Mouse (Mus musculus) small intestine, adult 2 months (tissue): ENCODE data around the gene Tpst2. TPM values are rescaled to one million over a fixed set of nuclear protein-coding genes. Genes with fewer than 3 reads are reported as not detected.

ENCODE experiments used
- H3K27ac ChIP-seq: fragments of 200-500 bp; 2 replicates; pipeline ENCODE4 v1.5.1; 2012; ENCODE audit warnings: low read depth, low read length, control low read depth, inconsistent platforms; ENCODE audit not compliant: insufficient read depth
- H3K27me3 ChIP-seq: fragments of 200-500 bp; 2 replicates; pipeline ENCODE4 v1.6.1; 2012; ENCODE audit warnings: mild to moderate bottlenecking, moderate library complexity, low read length, inconsistent platforms; ENCODE audit not compliant: control insufficient read depth, insufficient read depth
- H3K36me3 ChIP-seq: fragments of 200-500 bp; 2 replicates; pipeline ENCODE4 v1.6.1; 2012; ENCODE audit warnings: mild to moderate bottlenecking, low read length, control low read depth, inconsistent platforms; ENCODE audit not compliant: control insufficient read depth, insufficient read depth
- H3K4me1 ChIP-seq: fragments of 200-500 bp; 2 replicates; pipeline ENCODE4 v1.6.1; 2012; ENCODE audit warnings: low read length, inconsistent platforms, mixed read lengths; ENCODE audit not compliant: control insufficient read depth, insufficient read depth, insufficient read length
- H3K4me3 ChIP-seq: fragments of 200-500 bp; 2 replicates; pipeline ENCODE4 v1.5.1; 2012; ENCODE audit warnings: low read depth, mild to moderate bottlenecking, control low read depth, inconsistent platforms, low read length, moderate library complexity
- CTCF ChIP-seq: fragments of 200-500 bp; IDR thresholded peaks from 2 replicates; pipeline ENCODE4 v1.5.1; 2012; ENCODE audit warnings: low read depth, mild to moderate bottlenecking, control low read depth, inconsistent platforms, low read length, moderate library complexity, mixed read lengths; ENCODE audit not compliant: insufficient replicate concordance, insufficient read length; ENCODE audit errors: extremely low read depth
- POLR2A ChIP-seq: fragments of 200-500 bp; IDR thresholded peaks from 2 replicates; pipeline ENCODE4 v1.6.1; 2012; ENCODE audit warnings: low read depth, mild to moderate bottlenecking, control low read depth, inconsistent platforms, low read length, moderate library complexity
- WGBS: fragments of 180-500 bp; shearing (Covaris S2); methylation state at CpG from one replicate; pipeline ENCODE4 v1.1.7; 2018; 5-methylcytosine and 5-hydroxymethylcytosine counted together
- polyA plus RNA-seq: library from polyadenylated mRNA; depleted of rRNA; stranded (reverse); fragments of >200 nt; gene quantifications from 2 replicates; pipeline ENCODE4 v1.2.3, GENCODE M21; 2012; rRNA removed

Tpst2 gene
- polyA plus RNA-seq, 1 experiment: 35.4 TPM

DNA sequence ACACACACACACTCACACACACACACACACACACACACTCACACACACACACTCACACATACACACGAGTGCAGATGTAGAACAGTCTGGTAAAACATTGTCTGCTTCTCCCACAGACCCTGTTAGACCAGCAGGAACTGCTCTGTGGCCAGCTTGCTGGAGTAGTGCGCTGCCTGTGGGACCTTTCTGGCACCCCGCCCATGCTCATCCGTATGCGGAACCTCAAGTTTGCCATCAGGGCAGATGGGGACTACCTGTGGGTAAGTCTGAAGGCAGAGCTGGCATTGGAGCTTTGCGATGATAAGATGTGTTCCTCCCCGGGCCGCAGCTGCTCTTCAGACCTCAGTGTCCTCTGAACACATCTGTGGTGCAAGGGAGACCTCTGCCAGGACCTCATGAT, 72.7 kb downstream of the Tpst2 start:
- Histone ChIP-seq H3K27ac (no peak overlapping the region), H3K36me3 (peaks cover 36% of the 10 kb centered on the region), H3K27me3 (no peaks in the 10 kb centered on the region), H3K4me3 (no peak overlapping the region), H3K4me1 (peaks cover 11% of the 10 kb centered on the region; the same call in 1 of the 2 replicates)
- no peak for TF ChIP-seq POLR2A
- no peak for TF ChIP-seq CTCF
- 79% methylated on average over 8 of the region's 8 CpGs for WGBS

- Histone ChIP-seq H3K27me3 (no peaks in the 10 kb centered on the region), H3K27ac (no peak overlapping the region), H3K36me3 (peaks cover 30% of the 10 kb centered on the region), H3K4me1 (no peaks in the 10 kb centered on the region; the same call in 1 of the 2 replicates), H3K4me3 (no peak overlapping the region)
- 72% methylated on average over 6 of the region's 6 CpGs for WGBS
- TF ChIP-seq CTCF (no peak), POLR2A (no peak)
These were observed 79.0 kb downstream of the Tpst2 start for GRCm38 (mm10) chr5:112355493-112355892.

GRCm38 (mm10) chr5:112355910-112356309, 79.4 kb downstream of the Tpst2 start, which contains the start of gene Gm6583:
Gm6583 (minus strand) TSS chr5:112356033.
- WGBS: 65% methylated on average over 13 of the region's 13 CpGs
- H3K4me3 ChIP-seq: no peak within 1 kb of the TSS
- TF ChIP-seq CTCF (no peak), POLR2A (no peak)
- H3K36me3 ChIP-seq: peaks cover 27% of the 10 kb centered on the region
- no peak within 1 kb of the TSS for H3K27ac ChIP-seq
- H3K4me1 ChIP-seq: no peaks in the 10 kb centered on the region; the same call in 1 of the 2 replicates
- H3K27me3 ChIP-seq: no peaks in the 10 kb centered on the region

GRCm38 (mm10) chr5:112356322-112356721, 79.8 kb downstream of the Tpst2 start:
- Histone ChIP-seq H3K36me3 (peaks cover 23% of the 10 kb centered on the region), H3K27ac (no peak overlapping the region), H3K4me3 (no peak overlapping the region), H3K27me3 (no peaks in the 10 kb centered on the region), H3K4me1 (no peaks in the 10 kb centered on the region; the same call in 1 of the 2 replicates)
- 89% methylated on average over 9 of the region's 9 CpGs for WGBS
- TF ChIP-seq POLR2A (no peak), CTCF (no peak)

DNA sequence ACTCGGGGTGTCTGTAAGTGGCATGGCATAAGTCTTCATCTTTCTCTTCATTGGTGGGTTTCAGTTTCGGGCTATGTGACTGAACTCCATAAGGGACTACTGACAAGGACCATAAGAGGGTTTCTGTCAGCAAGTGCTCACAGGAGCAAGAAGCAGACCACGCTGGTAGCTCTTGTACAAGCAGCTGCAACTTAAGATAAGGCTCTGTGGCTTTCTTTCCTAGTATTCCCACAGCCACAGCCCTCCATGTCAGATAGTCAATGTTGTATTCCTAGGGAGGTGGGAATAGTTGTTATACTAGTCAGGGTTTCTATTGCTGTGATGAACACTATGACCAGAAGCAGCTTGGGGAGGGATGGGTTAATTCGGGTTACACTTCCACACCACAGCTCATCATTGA, 83.0 kb downstream of the Tpst2 start:
- Histone ChIP-seq H3K4me1 (no peaks in the 10 kb centered on the region; the same call in 1 of the 2 replicates), H3K4me3 (no peak overlapping the region), H3K27me3 (no peaks in the 10 kb centered on the region), H3K27ac (no peak overlapping the region), H3K36me3 (peaks cover 25% of the 10 kb centered on the region; the same call in 1 of the 2 replicates)
- 79% methylated on average over 4 of the region's 4 CpGs for WGBS
- no peak for TF ChIP-seq CTCF
- TF ChIP-seq POLR2A: no peak

- WGBS: 86% methylated on average over 3 of the region's 3 CpGs
- Histone ChIP-seq H3K27ac (no peak overlapping the region), H3K27me3 (no peaks in the 10 kb centered on the region), H3K36me3 (peaks cover 27% of the 10 kb centered on the region; the same call in 1 of the 2 replicates), H3K4me1 (no peaks in the 10 kb centered on the region; the same call in 1 of the 2 replicates), H3K4me3 (no peak overlapping the region)
- TF ChIP-seq POLR2A (no peak), CTCF (no peak)
These were observed 83.6 kb downstream of the Tpst2 start for GRCm38 (mm10) chr5:112360077-112360476.

DNA sequence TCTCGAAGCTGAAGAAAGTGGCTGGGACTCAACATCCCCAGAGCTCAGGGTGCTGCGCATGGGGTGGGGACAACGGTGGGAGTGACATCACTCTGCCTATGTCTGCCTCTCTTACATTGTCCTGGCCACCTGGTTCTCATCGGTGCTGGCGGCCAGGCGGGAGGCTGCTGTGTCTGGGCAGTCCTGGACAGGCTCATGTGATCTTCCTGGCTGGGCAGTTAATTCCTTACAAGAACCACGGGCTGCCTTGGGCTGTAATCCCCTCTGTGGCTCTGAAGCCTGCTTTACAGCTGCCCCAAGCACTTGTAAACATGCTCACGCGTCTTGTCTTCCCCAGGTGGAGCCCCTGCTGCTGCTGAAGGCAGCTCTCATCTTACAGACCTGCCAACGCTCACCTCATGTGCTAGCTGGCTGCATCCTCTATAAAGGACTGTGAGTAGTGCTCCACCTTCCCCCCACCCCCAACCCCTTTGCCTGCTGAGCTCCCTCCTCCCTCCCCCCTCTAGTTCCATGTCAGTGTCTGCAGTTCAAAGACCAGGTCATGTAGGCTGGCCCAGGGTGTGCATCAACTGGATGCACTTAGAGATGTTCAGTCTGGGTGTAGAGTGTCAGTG, 87.8 kb downstream of the Tpst2 start:
- Histone ChIP-seq H3K27me3 (no peaks in the 10 kb centered on the region), H3K27ac (no peak overlapping the region), H3K4me3 (no peak overlapping the region), H3K4me1 (no peaks in the 10 kb centered on the region), H3K36me3 (peaks cover 29% of the 10 kb centered on the region)
- WGBS: 84% methylated on average over 10 of the region's 10 CpGs
- no peak for TF ChIP-seq POLR2A
- no peak for TF ChIP-seq CTCF

Other genes with a start within 250 kb of the Tpst2 start
- gene Cryba4, start 24.2 kb upstream of the Tpst2 start, polyA plus RNA-seq: 1.5 and 2.2 TPM in 2 replicates
- gene Crybb1, start 20.9 kb upstream of the Tpst2 start, polyA plus RNA-seq: 0.33 and 0.34 TPM in 2 replicates
- gene Tfip11, start 49.7 kb downstream of the Tpst2 start, polyA plus RNA-seq: 18.3 and 40.0 TPM in 2 replicates
- gene Srrd, start 66.3 kb downstream of the Tpst2 start, polyA plus RNA-seq: 20.5 and 34.1 TPM in 2 replicates
- gene Hps4, start 66.4 kb downstream of the Tpst2 start, polyA plus RNA-seq: 22.6 and 66.3 TPM in 2 replicates
- gene Gm6583, start 79.3 kb downstream of the Tpst2 start, polyA plus RNA-seq: not detected in 2 replicates
- gene Asphd2, start 118.2 kb downstream of the Tpst2 start, polyA plus RNA-seq: 1.7 and 3.8 TPM in 2 replicates
- not detected in 2 replicates for gene Gm6588, start 172.7 kb downstream of the Tpst2 start, polyA plus RNA-seq